Mouse (Mus musculus): ENCODE data around the gene Peli1. TPM values are rescaled to one million over a fixed set of nuclear protein-coding genes. Genes with fewer than 3 reads are reported as not detected.

The Peli1 gene
- polyA plus RNA-seq (2012; rRNA removed) = 35.2 and 113 TPM in 2 replicates

- peak within 1 kb of the TSS; percentile 96 for H3K4me3 ChIP-seq (ENCODE audit: low read depth, low read length)
- H3K27me3 ChIP-seq (ENCODE audit: control insufficient read depth, insufficient read depth, low read length) = no peaks in the 10 kb centered on the region
- peak; percentile 100 for TF ChIP-seq POLR2A (IDR thresholded peaks at IDR 0.05; ENCODE audit: low read depth, low read length)
- no peak for TF ChIP-seq CTCF (IDR thresholded peaks at IDR 0.05; ENCODE audit: extremely low read depth, insufficient read length, insufficient replicate concordance, low read depth, low read length)
- WGBS = under 1% methylated on average over 24 of the region's 24 CpGs
- peak within 1 kb of the TSS; percentile 98 for H3K27ac ChIP-seq (ENCODE audit: insufficient read depth, low read depth, low read length)
- H3K4me1 ChIP-seq (ENCODE audit: control insufficient read depth, insufficient read depth, insufficient read length, low read length) = peaks cover 5% of the 10 kb centered on the region
- no peaks in the 10 kb centered on the region for H3K36me3 ChIP-seq (ENCODE audit: control insufficient read depth, insufficient read depth, low read length)
Observed at GRCm38 (mm10) chr11:21091067-21091427, at the start of gene Peli1. Gene Peli1 (plus strand): TSS chr11:21091291.

DNA sequence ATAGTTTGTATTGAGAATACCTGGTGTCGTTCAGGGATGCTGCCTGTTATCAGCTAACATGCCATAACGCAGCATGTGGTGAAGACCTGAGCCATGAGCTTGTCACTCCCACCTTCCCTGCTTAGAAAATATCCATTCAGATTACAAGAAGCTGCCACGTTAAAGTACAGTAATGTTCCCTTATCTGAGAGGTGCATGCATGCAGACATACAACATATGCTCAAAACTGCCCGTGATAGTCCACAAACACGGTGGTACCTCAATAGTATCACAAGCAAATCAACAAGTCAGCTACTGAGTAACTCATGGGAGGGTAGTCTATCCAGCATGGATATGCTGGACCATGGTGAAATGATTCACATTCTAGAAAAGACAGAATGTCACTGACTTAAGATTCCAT lies 48.5 kb upstream of the Peli1 start:
- Histone ChIP-seq H3K27me3 (ENCODE audit: control insufficient read depth, insufficient read depth, low read length) (no peaks in the 10 kb centered on the region), H3K36me3 (ENCODE audit: control insufficient read depth, insufficient read depth, low read length) (no peaks in the 10 kb centered on the region), H3K4me3 (ENCODE audit: low read depth, low read length) (no peak overlapping the region), H3K27ac (ENCODE audit: insufficient read depth, low read depth, low read length) (no peak overlapping the region), H3K4me1 (ENCODE audit: control insufficient read depth, insufficient read depth, insufficient read length, low read length) (no peaks in the 10 kb centered on the region; the same call in 1 of the 2 replicates)
- no peak for TF ChIP-seq POLR2A (IDR thresholded peaks at IDR 0.05; ENCODE audit: low read depth, low read length)
- TF ChIP-seq CTCF (IDR thresholded peaks at IDR 0.05; ENCODE audit: extremely low read depth, insufficient read length, insufficient replicate concordance, low read depth, low read length) = no peak
- 96% methylated on average over 5 of the region's 5 CpGs for WGBS

DNA sequence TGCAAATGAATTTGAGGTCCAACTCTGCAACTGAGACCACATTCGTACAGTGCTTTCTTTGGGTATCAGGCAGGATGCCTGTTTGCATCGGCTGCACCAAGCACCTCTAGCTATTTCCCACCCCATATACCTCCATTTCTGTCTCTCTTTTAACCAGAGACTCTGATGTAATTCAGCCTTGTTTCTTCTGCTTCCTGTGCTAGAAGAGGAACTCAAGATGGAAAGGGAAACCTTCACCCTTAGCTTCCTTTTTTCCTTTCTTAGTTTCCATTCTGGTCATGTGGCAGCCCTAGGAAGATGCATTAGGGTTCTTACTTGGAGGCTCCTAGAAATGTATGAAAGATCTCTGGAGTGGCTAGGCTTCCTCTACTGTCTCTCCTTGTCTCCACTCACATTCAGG lies 44.9 kb upstream of the Peli1 start:
- 86% methylated on average over 2 of the region's 2 CpGs for WGBS
- TF ChIP-seq POLR2A (IDR thresholded peaks at IDR 0.05; ENCODE audit: low read depth, low read length) (no peak), CTCF (IDR thresholded peaks at IDR 0.05; ENCODE audit: extremely low read depth, insufficient read length, insufficient replicate concordance, low read depth, low read length) (no peak)
- Histone ChIP-seq H3K4me1 (ENCODE audit: control insufficient read depth, insufficient read depth, insufficient read length, low read length) (no peaks in the 10 kb centered on the region; the same call in 1 of the 2 replicates), H3K4me3 (ENCODE audit: low read depth, low read length) (no peak overlapping the region), H3K36me3 (ENCODE audit: control insufficient read depth, insufficient read depth, low read length) (no peaks in the 10 kb centered on the region), H3K27ac (ENCODE audit: insufficient read depth, low read depth, low read length) (no peak overlapping the region), H3K27me3 (ENCODE audit: control insufficient read depth, insufficient read depth, low read length) (no peaks in the 10 kb centered on the region)

DNA sequence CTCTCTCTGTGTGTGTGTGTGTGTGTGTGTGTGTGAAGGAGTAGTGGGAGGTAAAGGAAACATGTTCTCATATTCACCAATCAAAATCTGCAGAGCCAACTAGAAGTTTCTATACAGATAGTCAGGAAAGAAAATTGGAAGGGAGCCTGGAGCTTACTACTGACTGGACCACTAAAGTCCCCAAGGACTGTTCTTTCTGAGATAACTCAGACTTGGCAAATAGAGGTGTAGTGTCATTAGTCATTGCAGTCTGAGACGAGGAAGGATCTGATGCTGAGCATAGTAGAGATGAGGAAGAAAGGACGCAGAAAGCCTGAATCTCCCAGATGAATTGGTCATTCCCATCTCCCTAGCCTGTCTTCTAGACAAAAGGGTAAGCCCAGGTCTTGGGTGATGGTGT lies 43.2 kb upstream of the Peli1 start:
- Histone ChIP-seq H3K4me1 (ENCODE audit: control insufficient read depth, insufficient read depth, insufficient read length, low read length) (no peaks in the 10 kb centered on the region), H3K27ac (ENCODE audit: insufficient read depth, low read depth, low read length) (no peak overlapping the region), H3K27me3 (ENCODE audit: control insufficient read depth, insufficient read depth, low read length) (no peaks in the 10 kb centered on the region), H3K36me3 (ENCODE audit: control insufficient read depth, insufficient read depth, low read length) (no peaks in the 10 kb centered on the region), H3K4me3 (ENCODE audit: low read depth, low read length) (no peak overlapping the region)
- TF ChIP-seq POLR2A (IDR thresholded peaks at IDR 0.05; ENCODE audit: low read depth, low read length) = no peak
- TF ChIP-seq CTCF (IDR thresholded peaks at IDR 0.05; ENCODE audit: extremely low read depth, insufficient read length, insufficient replicate concordance, low read depth, low read length) = no peak
- WGBS = 69% methylated on average over 2 of the region's 2 CpGs

GRCm38 (mm10) chr11:21051716-21052115 lies 39.4 kb upstream of the Peli1 start:
- Histone ChIP-seq H3K27me3 (ENCODE audit: control insufficient read depth, insufficient read depth, low read length) (no peaks in the 10 kb centered on the region), H3K36me3 (ENCODE audit: control insufficient read depth, insufficient read depth, low read length) (no peaks in the 10 kb centered on the region), H3K4me1 (ENCODE audit: control insufficient read depth, insufficient read depth, insufficient read length, low read length) (peaks cover 4% of the 10 kb centered on the region), H3K4me3 (ENCODE audit: low read depth, low read length) (no peak overlapping the region), H3K27ac (ENCODE audit: insufficient read depth, low read depth, low read length) (no peak overlapping the region)
- WGBS = 84% methylated on average over 9 of the region's 9 CpGs
- no peak for TF ChIP-seq POLR2A (IDR thresholded peaks at IDR 0.05; ENCODE audit: low read depth, low read length)
- no peak for TF ChIP-seq CTCF (IDR thresholded peaks at IDR 0.05; ENCODE audit: extremely low read depth, insufficient read length, insufficient replicate concordance, low read depth, low read length)

GRCm38 (mm10) chr11:21054587-21054986 lies 36.5 kb upstream of the Peli1 start:
- Histone ChIP-seq H3K4me1 (ENCODE audit: control insufficient read depth, insufficient read depth, insufficient read length, low read length) (peaks cover 13% of the 10 kb centered on the region), H3K4me3 (ENCODE audit: low read depth, low read length) (no peak overlapping the region), H3K27ac (ENCODE audit: insufficient read depth, low read depth, low read length) (no peak overlapping the region), H3K36me3 (ENCODE audit: control insufficient read depth, insufficient read depth, low read length) (no peaks in the 10 kb centered on the region), H3K27me3 (ENCODE audit: control insufficient read depth, insufficient read depth, low read length) (no peaks in the 10 kb centered on the region)
- TF ChIP-seq CTCF (IDR thresholded peaks at IDR 0.05; ENCODE audit: extremely low read depth, insufficient read length, insufficient replicate concordance, low read depth, low read length) = no peak
- TF ChIP-seq POLR2A (IDR thresholded peaks at IDR 0.05; ENCODE audit: low read depth, low read length) = no peak

DNA sequence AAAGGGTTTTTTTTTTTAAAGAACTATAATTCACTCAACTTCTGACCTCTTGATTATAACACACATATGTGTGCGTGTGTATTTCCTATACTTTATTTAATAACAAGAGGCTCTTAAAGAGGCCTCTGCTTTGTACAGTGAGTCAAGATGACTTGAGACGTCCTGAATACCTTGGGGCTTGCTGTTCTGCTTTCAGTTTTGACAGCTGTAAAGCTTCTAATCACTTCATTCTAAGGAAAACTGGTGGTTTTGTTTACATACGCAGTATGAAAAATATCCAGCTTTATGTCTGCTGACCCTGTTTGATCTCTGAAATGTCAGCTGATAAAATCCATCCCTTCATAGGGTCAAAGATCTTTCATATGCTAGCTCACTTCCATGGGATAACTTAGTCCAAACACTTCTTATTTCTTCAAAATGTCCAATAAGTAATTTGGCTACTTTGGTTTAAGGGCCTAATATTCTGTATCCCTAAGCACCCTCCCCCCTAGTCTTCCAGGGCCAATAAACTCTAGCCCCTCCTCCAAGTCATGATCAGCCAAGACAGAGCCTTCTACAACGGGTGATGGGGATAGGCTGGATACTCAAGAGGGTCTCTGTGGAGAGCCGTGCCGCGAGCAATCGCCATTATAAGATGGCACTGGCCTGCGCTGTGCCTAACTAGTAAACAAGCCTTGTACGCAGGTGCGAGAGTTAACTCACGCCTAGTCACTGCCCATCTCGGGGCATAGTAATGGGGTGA lies 34.8 kb upstream of the Peli1 start:
- no peak overlapping the region for H3K27ac ChIP-seq (ENCODE audit: insufficient read depth, low read depth, low read length)
- no peak overlapping the region for H3K4me3 ChIP-seq (ENCODE audit: low read depth, low read length)
- TF ChIP-seq POLR2A (IDR thresholded peaks at IDR 0.05; ENCODE audit: low read depth, low read length) (no peak), CTCF (IDR thresholded peaks at IDR 0.05; ENCODE audit: extremely low read depth, insufficient read length, insufficient replicate concordance, low read depth, low read length) (no peak)
- H3K4me1 ChIP-seq (ENCODE audit: control insufficient read depth, insufficient read depth, insufficient read length, low read length) = peaks cover 20% of the 10 kb centered on the region
- H3K36me3 ChIP-seq (ENCODE audit: control insufficient read depth, insufficient read depth, low read length) = no peaks in the 10 kb centered on the region
- WGBS = 77% methylated on average over 13 of the region's 13 CpGs
- no peaks in the 10 kb centered on the region for H3K27me3 ChIP-seq (ENCODE audit: control insufficient read depth, insufficient read depth, low read length)
